Mouse (Mus musculus) layer of hippocampus, adult 2 months (tissue): ENCODE data around the gene C2cd6. TPM values are rescaled to one million over a fixed set of nuclear protein-coding genes. Genes with fewer than 3 reads are reported as not detected.

Source experiments
- DNase-seq, 2 experiments: peaks; one replicate each; pipeline ENCODE4 v3.0.0; 2022; ENCODE audit warnings: low spot score in 2 of 2
- H3K27ac ChIP-seq: fragments of 200-600 bp; 2 replicates; pipeline ENCODE4 v1.8.1; 2022
- H3K4me3 ChIP-seq: fragments of 200-600 bp; 2 replicates; pipeline ENCODE4 v1.8.1; 2022; ENCODE audit warnings: mild to moderate bottlenecking
- CTCF ChIP-seq: fragments of 200-600 bp; conservative IDR thresholded peaks from 2 replicates; pipeline ENCODE4 v1.8.1; 2022; ENCODE audit warnings: antibody characterized with exemption, mild to moderate bottlenecking, moderate library complexity
- long read RNA-seq, 2 experiments: library from polyadenylated mRNA; stranded (forward); transcript quantifications; one replicate each; pipeline ENCODE4 v2.0.0; 2021; ENCODE audit warnings: borderline mapping rate in 2 of 2
- total RNA-seq, 2 experiments: library from RNA; stranded (reverse); gene quantifications; 2 replicates each; pipeline ENCODE4 v1.2.3; 2021

The C2cd6 gene
- not detected for total RNA-seq
- long read RNA-seq, experiment 1, result 0 reads
- long read RNA-seq, experiment 2, result 0 reads

DNA sequence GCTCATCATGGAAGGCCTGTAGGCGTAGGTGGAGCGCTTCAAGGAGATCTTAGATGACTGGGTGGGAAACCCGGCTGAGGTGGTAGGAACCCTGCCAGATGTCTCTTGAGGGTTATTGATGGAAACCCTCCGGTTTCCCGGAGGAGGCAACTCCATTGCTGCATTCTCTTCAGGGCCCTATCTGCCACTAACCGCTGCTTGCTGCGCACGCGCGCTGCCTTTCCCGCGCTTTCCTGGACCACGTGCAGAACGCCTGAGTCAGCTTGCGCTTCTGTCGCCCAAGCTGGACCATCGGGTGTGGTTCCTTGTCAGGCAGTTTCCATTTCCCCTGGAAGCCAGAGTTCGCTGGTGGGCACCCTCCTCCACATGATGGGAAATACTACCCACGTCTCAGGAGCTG lies at the start of gene C2cd6:
C2cd6 (minus strand) TSS at position 196 of the 400 bp plus-strand sequence.
- DNase-seq, result no peak
- no peak within 1 kb of the TSS for H3K4me3 ChIP-seq
- no peak for TF ChIP-seq CTCF
- no peak within 1 kb of the TSS for H3K27ac ChIP-seq

DNA sequence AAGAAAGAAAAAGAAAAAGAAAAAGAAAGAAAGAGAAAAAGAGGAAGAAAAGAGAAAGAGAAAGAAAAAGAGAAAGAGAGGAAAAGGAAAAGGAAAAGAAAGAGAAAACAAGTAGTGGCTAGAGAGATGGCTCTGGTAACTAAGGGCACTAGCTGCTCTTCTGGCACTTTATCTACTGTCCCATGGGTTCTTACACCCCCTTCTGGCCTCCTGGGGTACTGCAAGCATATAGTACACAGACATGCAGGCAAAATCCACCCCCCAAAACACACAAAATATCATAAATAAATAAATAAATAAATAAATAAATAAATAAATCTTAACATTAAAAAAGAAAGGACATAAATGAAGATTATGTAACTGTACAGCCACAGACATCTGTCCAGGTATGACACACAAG lies 48.1 kb upstream of the C2cd6 start:
- peak; percentile 77 for TF ChIP-seq CTCF
- Histone ChIP-seq H3K4me3 (no peak overlapping the region), H3K27ac (no peak overlapping the region)
- no peak for DNase-seq

DNA sequence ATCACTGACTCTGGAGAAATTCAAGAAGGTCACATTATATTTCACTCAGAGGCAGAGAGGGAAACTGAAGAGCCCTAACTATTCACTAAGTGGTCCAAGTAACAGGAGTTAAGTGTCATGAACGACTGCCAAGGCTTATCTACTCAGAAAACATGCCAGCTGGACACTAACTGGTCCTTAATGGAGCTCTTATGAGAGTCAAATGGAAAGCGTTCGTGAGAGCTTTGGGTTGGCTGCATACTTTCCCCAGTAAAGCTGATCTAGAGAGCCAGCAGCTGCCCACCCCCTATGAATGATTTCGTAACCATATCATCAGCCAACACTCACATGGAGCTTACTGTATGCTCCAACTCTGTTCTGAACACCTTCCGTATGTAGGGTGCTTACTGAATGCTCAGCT lies 39.7 kb upstream of the C2cd6 start:
- Histone ChIP-seq H3K4me3 (no peak overlapping the region), H3K27ac (no peak overlapping the region)
- DNase-seq, result no peak
- no peak for TF ChIP-seq CTCF

DNA sequence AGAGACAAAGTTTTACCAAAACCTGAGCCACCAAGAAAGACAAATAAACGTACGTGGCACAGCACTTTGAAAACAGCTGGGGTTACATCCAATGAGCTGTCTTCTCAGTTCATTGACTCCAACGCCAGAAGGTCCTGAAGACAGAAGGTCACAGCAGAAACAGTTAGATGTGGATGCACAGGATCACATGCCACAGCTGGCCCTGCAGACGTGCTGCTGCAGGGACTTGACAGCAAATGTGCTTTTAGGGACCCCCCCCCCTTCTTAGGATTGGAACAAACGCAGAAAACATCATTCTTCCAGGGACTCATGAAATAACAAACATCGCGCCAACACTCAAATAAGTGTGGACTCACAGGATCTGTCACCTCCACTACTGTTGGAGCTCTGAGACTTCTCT lies 34.2 kb upstream of the C2cd6 start:
- DNase-seq, result no peak
- H3K27ac ChIP-seq, result no peak overlapping the region
- H3K4me3 ChIP-seq, result no peak overlapping the region
- no peak for TF ChIP-seq CTCF

DNA sequence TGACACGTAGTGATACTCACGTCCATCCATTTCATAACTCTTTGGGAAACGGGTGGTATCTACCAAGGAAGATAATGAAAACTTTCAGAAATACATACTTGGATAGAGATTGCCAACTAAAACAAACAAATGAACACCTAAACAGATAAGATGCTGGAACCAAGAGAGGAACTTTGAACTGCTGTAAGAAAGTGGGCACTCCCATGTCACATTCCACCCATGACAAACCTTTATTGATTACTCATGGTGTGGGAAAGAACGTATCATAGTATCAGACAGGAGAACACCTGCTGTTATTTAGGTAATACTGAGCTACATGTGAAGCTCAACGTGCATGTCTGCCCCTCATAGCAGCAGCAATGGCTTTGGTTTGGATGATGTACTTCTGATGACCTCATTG lies 30.9 kb upstream of the C2cd6 start:
- H3K4me3 ChIP-seq, result no peak overlapping the region
- no peak for DNase-seq
- no peak overlapping the region for H3K27ac ChIP-seq
- TF ChIP-seq CTCF, result no peak

DNA sequence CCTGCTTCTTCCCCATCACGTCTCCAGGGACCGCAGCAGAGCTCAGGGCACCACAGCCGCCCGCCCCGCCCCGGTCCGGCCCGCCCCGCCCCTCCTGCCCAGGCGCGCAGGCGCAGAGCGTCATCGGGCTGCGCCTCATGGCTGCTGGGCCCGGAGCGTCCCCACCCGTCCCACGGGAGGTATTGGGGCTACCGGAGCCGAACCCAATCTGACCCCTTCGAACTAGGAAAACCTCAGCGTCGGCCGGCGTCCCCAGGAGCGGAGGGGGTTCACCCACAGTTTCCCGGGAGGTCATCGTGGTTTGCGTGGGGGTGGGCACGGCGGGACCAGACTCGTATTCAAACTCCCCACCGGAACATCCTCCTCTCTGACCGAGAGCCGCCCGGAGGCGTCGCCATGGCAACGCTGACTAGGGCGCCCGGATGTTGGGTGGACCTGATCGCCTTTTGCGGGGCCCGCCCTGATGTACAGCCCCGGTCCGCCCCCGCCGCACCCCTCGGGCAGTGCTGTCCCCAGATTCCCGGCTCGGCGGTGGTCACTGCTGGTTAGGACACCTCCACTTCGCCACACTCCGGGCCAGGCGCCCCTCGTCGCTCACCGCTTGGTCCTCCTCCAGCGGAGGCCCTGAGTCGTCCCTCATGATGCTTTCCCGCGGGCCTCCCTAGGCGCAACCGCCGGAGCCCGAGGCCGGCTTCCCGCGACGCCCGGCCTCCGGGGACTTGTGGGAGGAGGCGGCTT lies 25.2 kb upstream of the C2cd6 start, which contains the start of gene Tmem237:
Tmem237 (minus strand) TSS at position 689 of the 738 bp plus-strand sequence.
- peak within 1 kb of the TSS; percentile 98 for H3K27ac ChIP-seq
- peak within 1 kb of the TSS; percentile 71 for H3K4me3 ChIP-seq
- peak; percentile 92 for DNase-seq
- no peak for TF ChIP-seq CTCF

DNA sequence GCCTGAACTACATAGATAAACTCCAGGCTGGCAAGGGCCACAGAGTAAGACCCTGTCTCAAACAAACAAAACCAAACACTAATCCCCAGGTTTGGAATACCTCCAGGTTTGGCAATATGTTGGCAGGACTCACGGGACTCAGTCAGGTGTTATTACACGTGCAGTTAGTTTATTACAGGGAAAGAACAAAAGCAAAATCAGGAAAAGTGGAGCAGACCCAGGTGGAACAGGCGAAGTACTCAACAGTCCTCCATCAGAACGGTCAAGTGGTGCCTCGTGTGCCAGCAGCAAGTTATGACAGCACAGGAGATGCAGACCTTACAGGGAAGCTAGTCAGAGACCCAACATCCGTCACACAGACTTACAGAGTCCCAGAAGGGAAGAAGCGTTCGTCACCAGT lies 15.8 kb upstream of the C2cd6 start:
- Histone ChIP-seq H3K4me3 (no peak overlapping the region), H3K27ac (no peak overlapping the region)
- no peak for TF ChIP-seq CTCF
- DNase-seq, result no peak

DNA sequence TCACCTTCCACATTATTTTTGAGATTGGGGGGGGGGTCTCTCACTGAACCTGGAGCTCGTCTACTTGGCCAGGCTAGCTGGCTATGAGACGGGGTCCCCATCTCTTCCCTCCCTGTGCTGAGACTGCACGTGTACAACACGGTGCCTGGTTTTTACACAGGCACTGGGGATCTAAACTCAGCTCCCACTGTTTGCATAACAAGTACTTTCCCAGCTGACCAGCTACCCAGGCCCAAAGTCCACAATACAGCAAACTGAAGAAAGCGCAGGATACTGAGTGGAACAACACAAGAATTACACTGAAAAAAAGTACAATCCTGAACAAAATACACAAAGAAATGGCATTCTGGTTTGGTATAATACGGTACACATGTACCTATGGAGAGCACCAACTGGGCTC lies 7.4 kb upstream of the C2cd6 start:
- no peak for TF ChIP-seq CTCF

DNA sequence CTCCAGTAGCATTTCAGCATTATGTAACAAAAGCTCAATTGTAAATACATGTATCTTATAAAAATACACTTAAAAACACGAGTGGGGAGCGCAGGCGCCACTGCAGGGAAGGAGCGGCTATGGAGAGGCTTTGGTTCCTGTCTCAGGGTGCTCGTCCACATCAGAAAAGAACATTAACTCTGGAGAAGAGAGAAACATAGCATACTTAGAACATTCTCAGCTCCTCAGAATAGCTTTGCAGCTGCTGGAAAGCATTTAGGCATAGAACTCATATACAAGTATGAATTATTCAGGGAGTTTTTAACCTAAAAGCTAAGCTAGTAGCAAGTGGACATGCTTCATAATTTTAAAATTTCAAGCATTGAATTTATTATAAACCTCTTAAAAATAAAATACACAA lies 6.3 kb upstream of the C2cd6 start:
- no peak for TF ChIP-seq CTCF
- DNase-seq, result no peak
- Histone ChIP-seq H3K27ac (no peak overlapping the region), H3K4me3 (no peak overlapping the region)

More for the DNA sequence above, 7.4 kb upstream of the C2cd6 start:
- no peak overlapping the region for H3K27ac ChIP-seq
- no peak for DNase-seq
- H3K4me3 ChIP-seq, result no peak overlapping the region

DNA sequence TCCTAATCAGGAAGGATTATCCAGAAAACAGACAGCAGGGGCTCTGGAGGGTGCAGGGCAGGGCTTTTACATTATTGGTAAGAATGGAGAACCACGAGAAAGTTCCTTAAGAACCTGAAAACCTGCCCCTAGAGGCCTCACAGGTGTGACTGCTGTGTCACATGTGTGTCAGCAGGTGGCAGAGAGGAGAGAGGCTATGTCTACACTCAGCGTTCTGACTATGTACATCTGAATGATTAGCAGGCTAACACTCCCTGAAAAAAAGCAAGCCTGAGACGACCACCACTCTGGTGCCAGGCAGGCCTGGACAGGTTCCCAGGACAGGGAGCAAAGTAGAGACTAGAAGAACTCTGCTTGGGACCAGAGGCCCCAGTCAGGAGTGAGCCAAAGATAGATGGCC lies 23.8 kb downstream of the C2cd6 start:
- TF ChIP-seq CTCF, result no peak; the same call in 1 of the 2 replicates
- Histone ChIP-seq H3K4me3 (no peak overlapping the region), H3K27ac (no peak overlapping the region)
- DNase-seq, result no peak

DNA sequence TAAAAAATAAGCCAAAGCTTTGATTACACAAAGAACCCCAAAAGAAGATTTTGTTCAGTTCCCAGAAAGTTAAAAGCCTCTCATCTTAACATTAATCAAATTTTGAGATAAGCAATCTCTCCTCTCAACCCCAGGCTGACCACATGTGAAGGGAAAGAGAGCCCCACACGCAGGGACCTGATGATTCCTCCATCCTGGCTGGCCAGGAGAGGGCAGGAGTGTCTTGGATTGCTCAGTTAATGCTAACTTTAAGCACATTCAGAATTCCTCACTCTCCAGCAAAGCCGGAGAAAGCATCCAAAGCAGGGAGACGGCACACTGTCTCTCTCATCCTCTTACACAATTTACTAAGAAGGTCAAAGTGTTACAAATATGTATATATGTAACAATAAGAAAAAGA lies 26.7 kb downstream of the C2cd6 start:
- no peak for DNase-seq
- Histone ChIP-seq H3K27ac (no peak overlapping the region), H3K4me3 (no peak overlapping the region)
- peak; percentile 68 for TF ChIP-seq CTCF

DNA sequence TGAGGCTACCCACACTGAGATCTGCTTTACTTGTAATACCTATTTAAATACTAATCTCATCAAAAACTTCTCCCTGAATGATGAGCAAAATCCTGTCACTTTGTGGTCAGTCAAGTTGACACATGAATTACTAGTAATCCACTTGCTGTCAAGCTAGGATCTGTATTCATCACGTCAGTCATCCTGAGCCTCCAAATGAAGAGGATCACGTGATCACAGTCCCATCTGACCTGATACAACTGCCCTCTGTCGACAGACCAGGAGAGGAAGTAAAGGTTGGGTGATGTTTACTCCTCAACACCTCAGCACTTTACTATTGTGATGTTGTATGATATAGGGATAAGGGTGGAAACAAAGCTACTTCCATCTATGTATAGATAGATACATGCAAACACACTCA lies 31.0 kb downstream of the C2cd6 start:
- H3K4me3 ChIP-seq, result no peak overlapping the region
- no peak for DNase-seq
- H3K27ac ChIP-seq, result no peak overlapping the region
- no peak for TF ChIP-seq CTCF

DNA sequence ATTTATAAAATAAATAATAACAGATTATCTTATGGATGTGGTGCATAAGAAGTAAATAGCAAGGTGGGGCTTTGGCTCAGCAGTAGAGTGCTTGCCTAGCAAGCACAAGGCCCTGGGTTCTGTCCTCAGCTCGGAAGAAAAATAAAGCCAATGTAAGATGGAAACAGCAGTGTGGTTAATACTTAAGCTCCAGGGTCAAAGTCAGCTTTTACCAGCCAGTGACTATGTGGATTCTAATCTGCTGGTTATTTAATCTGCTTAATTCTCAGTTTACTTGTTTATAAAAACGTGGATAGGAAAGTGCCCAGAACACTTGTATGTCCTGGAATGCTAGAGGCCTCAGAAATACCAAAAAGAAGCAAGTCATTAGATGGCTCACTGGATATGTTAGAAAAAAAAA lies 37.7 kb downstream of the C2cd6 start:
- Histone ChIP-seq H3K27ac (no peak overlapping the region), H3K4me3 (no peak overlapping the region)
- no peak for TF ChIP-seq CTCF
- DNase-seq, result no peak

DNA sequence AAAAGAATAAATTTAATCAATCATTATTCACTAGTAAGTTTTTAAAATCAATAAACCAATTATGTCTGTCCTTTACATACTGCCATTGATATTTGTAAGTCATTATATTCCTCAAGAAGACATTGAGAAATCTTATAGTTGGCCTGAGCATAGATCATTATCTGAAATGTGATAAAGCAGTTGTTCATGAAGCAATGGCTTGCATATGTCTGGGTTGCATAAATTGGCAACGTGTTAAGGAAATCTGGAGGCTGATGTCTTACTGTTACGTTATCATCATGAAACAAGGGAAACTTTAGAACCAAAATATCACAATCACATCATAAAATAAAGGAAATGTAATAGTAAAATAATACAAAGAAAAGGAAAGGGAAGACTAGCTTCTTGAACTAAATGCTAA lies 43.4 kb downstream of the C2cd6 start:
- DNase-seq, result no peak
- no peak overlapping the region for H3K4me3 ChIP-seq
- no peak overlapping the region for H3K27ac ChIP-seq
- TF ChIP-seq CTCF, result no peak
